Mouse (Mus musculus) liver, postnatal 0 days (tissue): ENCODE results near the gene Trem3. TPM values are rescaled to one million over a fixed set of nuclear protein-coding genes. Genes with fewer than 3 reads are reported as not detected.
A peak's percentile ranks its signal among the peaks of the same experiment; 100 is the strongest.

Source experiments
- ATAC-seq: fragments of 200-750 bp; cut with Nextera tagmentation; 2 replicates; pipeline ENCODE4 v1.8.0; 2017; ENCODE audit warnings: mild to moderate bottlenecking, moderate library complexity
- DNase-seq: peaks from one replicate; pipeline ENCODE4 v3.0.0-alpha.2; 2016
- H3K27ac ChIP-seq: fragments of 300-500 bp; sonication (generic); 2 replicates; pipeline ENCODE4 v1.5.1; 2014; ENCODE audit warnings: antibody characterized with exemption, moderate library complexity, mild to moderate bottlenecking, low read depth
- H3K27me3 ChIP-seq: fragments of 300-500 bp; sonication (generic); 2 replicates; pipeline ENCODE4 v1.6.1; 2014; ENCODE audit warnings: low read length, control low read depth, mixed read lengths; ENCODE audit not compliant: insufficient read depth
- H3K36me3 ChIP-seq: fragments of 300-500 bp; sonication (generic); replicated peaks from 2 replicates; pipeline ENCODE4 v1.6.1; 2014; ENCODE audit warnings: mild to moderate bottlenecking, control low read depth, low read length, moderate library complexity, mixed read lengths; ENCODE audit not compliant: insufficient read depth
- H3K4me1 ChIP-seq: fragments of 300-500 bp; sonication (generic); 2 replicates; pipeline ENCODE4 v1.6.1; 2014; ENCODE audit warnings: antibody characterized with exemption, mild to moderate bottlenecking, control low read depth; ENCODE audit not compliant: insufficient read depth
- H3K4me2 ChIP-seq: fragments of 300-500 bp; sonication (generic); 2 replicates; pipeline ENCODE4 v1.6.1; 2014; ENCODE audit warnings: low read depth, mild to moderate bottlenecking, low read length, moderate library complexity, mixed read lengths
- H3K4me3 ChIP-seq: fragments of 300-500 bp; sonication (generic); 2 replicates; pipeline ENCODE4 v1.5.1; 2014; ENCODE audit warnings: low read depth, low read length
- H3K9ac ChIP-seq: fragments of 300-500 bp; sonication (generic); replicated peaks from 2 replicates; pipeline ENCODE4 v1.6.1; 2014; ENCODE audit warnings: mild to moderate bottlenecking, moderate library complexity
- H3K9me3 ChIP-seq: fragments of 300-500 bp; sonication (generic); 2 replicates; pipeline ENCODE4 v1.6.1; 2016; ENCODE audit warnings: mild to moderate bottlenecking, control low read depth, low read length, mixed read lengths
- CTCF ChIP-seq: sonication (generic); IDR thresholded peaks from 2 replicates; pipeline ENCODE4 v1.5.1; 2016; ENCODE audit warnings: antibody characterized with exemption, low read depth
- EP300 ChIP-seq: IDR thresholded peaks from 2 replicates; pipeline ENCODE4 v1.6.1; 2016; ENCODE audit warnings: antibody characterized with exemption, low read depth, mild to moderate bottlenecking
- WGBS: fragments of 180-500 bp; shearing (Covaris S2); extraction: QIAGEN DNeasy Blood & Tissue Kit; methylation state at CpG from one replicate; pipeline ENCODE4 v1.1.7; 2014; ENCODE audit not compliant: insufficient replicate concordance; 5-methylcytosine and 5-hydroxymethylcytosine counted together
- polyA plus RNA-seq: library from polyadenylated mRNA; unstranded; fragments of >200 nt; fragmentation: Nextera tagmentation; extraction: Ambion mirVana; gene quantifications from 2 replicates; pipeline ENCODE4 v1.2.1, GENCODE M21; 2015

Trem3 gene
- 12.2 and 14.3 TPM in 2 replicates for polyA plus RNA-seq

DNA sequence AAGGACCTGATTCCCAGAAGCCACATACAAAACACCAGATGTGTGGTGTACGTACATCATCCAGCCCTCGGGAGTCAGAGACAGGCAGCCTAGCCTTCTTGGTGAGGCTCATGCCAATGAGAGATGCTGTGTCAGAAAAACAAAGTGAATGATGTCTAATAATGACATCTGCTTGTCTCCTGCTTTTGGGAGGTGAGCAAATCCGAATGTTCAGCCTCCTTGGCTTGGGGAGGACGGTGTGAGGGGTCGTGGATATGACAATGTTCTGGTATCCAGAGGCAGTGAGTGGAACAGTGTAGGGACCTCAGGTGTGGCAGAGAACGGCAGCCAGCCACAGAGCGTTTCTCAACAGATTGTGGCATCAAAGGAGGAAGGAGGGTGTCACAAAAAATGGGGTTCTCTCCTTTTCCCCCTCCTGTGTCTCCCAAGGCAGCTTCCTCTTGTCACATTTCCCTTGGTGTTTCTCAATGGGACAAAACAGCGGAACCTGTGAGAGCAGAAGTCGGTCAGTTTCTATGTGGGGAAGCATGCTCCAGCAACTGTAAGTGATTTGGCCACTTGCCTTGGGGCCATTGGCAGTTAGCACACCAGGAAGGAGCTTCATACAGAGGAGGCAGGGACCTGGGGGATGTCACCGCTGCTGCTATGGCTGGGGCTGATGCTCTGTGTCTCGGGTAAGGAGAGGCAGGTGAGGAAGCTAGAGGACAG lies at the start of gene Trem3:
Trem3 (plus strand) TSS at position 557 of the 708 bp plus-strand sequence.
- Histone ChIP-seq H3K27me3 (no peaks in the 10 kb centered on the region), H3K9ac (no peak within 1 kb of the TSS), H3K27ac (peak within 1 kb of the TSS; percentile 55), H3K9me3 (no peaks in the 10 kb centered on the region), H3K4me3 (peak within 1 kb of the TSS; percentile 27; the same call in 1 of the 2 replicates), H3K4me2 (peak within 1 kb of the TSS; percentile 18), H3K4me1 (no peaks in the 10 kb centered on the region), H3K36me3 (no peaks in the 10 kb centered on the region)
- TF ChIP-seq CTCF (no peak), EP300 (no peak)
- 60% methylated on average over 11 of the region's 11 CpGs for WGBS
- peak; percentile 33 for DNase-seq
- peak; percentile 55; the same call in 1 of the 2 replicates for ATAC-seq

DNA sequence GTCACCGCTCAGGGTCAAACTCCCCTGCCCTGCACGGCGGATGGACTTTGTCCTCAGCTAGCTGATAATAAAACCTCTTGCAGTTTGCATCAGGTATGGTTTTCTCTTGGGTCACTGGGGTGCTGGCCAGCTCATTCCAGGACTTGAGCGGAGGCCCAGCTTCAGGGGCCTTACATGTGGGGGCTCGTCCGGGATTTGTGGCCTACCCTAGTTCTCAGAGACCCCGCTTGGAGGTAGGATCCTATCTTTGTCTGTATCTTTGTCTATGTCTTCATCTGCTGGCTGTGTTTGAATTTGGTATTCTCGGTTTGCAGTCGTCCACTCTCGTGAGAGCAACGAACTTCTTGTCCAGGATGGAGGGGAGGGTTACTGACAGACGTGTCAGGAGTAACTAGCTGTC lies 44.5 kb upstream of the Trem3 start:
- H3K4me2 ChIP-seq = no peak overlapping the region

DNA sequence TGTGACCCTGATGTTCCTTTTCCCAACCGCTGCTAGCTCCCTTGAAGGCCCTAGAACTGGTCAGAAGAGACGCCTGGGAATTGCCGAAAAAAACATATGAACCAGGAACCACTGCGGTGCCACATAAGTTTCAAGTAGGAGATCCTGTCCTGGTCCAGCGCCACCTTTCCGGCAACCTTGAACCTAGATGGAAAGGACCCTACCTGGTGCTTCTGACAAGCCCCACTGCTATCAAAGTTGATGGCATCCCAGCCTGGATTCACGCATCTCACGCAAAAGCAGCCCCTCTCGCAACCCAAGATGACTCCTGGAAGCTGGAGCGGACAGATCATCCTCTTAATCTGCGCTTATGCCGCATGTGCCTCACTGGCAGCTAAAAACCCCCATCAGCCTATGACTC lies 35.0 kb upstream of the Trem3 start:
- no peak overlapping the region for H3K4me3 ChIP-seq
- no peaks in the 10 kb centered on the region for H3K27me3 ChIP-seq
- no peak for TF ChIP-seq EP300
- TF ChIP-seq CTCF = no peak
- WGBS = 88% methylated on average over 12 of the region's 12 CpGs
- H3K9ac ChIP-seq = no peak overlapping the region
- H3K27ac ChIP-seq = no peak overlapping the region
- no peaks in the 10 kb centered on the region for H3K4me1 ChIP-seq
- DNase-seq (no peak), ATAC-seq (no peak)
- no peaks in the 10 kb centered on the region for H3K36me3 ChIP-seq
- no peaks in the 10 kb centered on the region for H3K9me3 ChIP-seq
- no peak overlapping the region for H3K4me2 ChIP-seq

More for the DNA sequence above, 44.5 kb upstream of the Trem3 start:
- ATAC-seq = no peak
- 89% methylated on average over 12 of the region's 12 CpGs for WGBS
- H3K9me3 ChIP-seq = peaks cover 8% of the 10 kb centered on the region
- no peak for DNase-seq
- no peaks in the 10 kb centered on the region for H3K4me1 ChIP-seq
- H3K27me3 ChIP-seq = no peaks in the 10 kb centered on the region
- H3K9ac ChIP-seq = no peak overlapping the region
- H3K4me3 ChIP-seq = no peak overlapping the region
- H3K36me3 ChIP-seq = no peaks in the 10 kb centered on the region
- H3K27ac ChIP-seq = no peak overlapping the region
- no peak for TF ChIP-seq EP300
- no peak for TF ChIP-seq CTCF

DNA sequence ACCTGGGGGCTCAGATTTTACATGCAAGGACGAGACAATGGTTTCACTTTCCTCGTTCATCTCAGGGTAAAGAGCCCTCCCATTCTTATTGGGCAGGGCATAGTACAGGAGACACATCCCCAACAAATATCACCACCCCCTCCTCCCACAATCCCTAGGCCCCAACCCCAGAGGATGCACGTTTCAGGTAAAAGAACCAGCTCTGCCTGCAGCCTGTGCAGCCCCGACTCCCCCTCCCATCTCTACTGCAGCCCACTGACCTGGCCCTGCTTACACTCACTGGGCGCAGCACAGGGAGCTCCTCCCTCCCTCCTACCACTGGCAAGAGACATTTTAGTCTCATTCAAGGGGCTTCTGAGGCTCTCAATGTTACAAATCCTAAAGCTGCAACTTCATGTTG lies 34.1 kb upstream of the Trem3 start:
- Histone ChIP-seq H3K4me3 (no peak overlapping the region), H3K4me1 (no peaks in the 10 kb centered on the region), H3K27me3 (no peaks in the 10 kb centered on the region), H3K36me3 (no peaks in the 10 kb centered on the region), H3K9ac (no peak overlapping the region), H3K4me2 (no peak overlapping the region), H3K9me3 (no peaks in the 10 kb centered on the region), H3K27ac (no peak overlapping the region)
- no peak for DNase-seq
- WGBS = 66% methylated on average over 5 of the region's 5 CpGs
- TF ChIP-seq EP300 (no peak), CTCF (no peak)
- ATAC-seq = no peak

DNA sequence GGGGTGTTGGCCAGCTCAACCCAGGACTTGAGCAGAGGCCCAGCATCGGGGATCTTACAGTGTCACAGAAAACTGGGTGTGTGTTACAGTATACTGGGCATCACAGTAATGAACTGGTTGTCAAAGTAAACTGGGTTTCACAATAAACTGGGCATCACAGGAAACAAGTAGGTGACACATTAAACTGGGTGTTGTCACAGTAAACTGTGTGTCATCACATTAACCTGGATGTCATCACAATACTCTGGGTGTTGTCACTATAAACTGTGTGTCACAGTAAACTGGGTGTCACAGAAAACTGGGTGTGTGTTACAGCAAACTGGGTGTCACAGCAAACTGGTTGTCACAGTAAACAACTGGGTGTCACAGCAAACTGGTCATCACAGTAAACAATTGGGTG lies 32.1 kb upstream of the Trem3 start:
- no peaks in the 10 kb centered on the region for H3K9me3 ChIP-seq
- H3K27ac ChIP-seq = no peak overlapping the region
- ATAC-seq (no peak), DNase-seq (no peak)
- no peak overlapping the region for H3K4me3 ChIP-seq
- whole genome bisulfite sequencing = 89% methylated on average over 1 of the region's 1 CpGs
- H3K36me3 ChIP-seq = no peaks in the 10 kb centered on the region
- H3K27me3 ChIP-seq = no peaks in the 10 kb centered on the region
- TF ChIP-seq CTCF (no peak), EP300 (no peak)
- H3K4me1 ChIP-seq = no peaks in the 10 kb centered on the region
- H3K9ac ChIP-seq = no peak overlapping the region
- H3K4me2 ChIP-seq = no peak overlapping the region

DNA sequence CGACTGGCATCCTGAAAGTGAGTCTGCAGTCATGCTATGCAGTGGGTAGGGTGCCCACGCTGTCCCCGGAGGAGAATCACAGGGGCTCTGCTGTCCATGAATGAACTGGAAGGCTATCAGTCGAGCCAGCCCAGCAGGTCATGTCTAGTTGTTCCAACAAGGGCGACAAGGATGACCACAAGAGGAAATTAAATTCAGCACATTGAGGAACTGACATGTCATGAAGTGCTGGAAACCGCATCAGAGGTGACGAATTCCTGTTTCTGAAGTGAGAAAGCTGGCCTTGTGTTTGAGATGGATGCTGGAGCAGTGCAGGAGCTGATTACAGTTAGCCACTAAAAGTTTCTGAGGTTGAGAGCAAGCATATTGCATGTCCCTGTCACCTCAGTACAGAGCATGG lies 16.9 kb upstream of the Trem3 start:
- no peak overlapping the region for H3K4me2 ChIP-seq
- DNase-seq (peak; percentile 18), ATAC-seq (no peak; the same call in 1 of the 2 replicates)
- no peak overlapping the region for H3K9ac ChIP-seq
- no peak overlapping the region for H3K4me3 ChIP-seq
- H3K27me3 ChIP-seq = no peaks in the 10 kb centered on the region
- 33% methylated on average over 7 of the region's 7 CpGs for WGBS
- TF ChIP-seq CTCF (no peak), EP300 (no peak)
- H3K27ac ChIP-seq = no peak overlapping the region
- H3K9me3 ChIP-seq = no peaks in the 10 kb centered on the region
- H3K4me1 ChIP-seq = no peaks in the 10 kb centered on the region; the same call in 1 of the 2 replicates
- no peaks in the 10 kb centered on the region for H3K36me3 ChIP-seq
